Mouse (Mus musculus): ENCODE data around the gene Rdh7. TPM values are rescaled to one million over a fixed set of nuclear protein-coding genes. Genes with fewer than 3 reads are reported as not detected.

Gene Rdh7
- polyA plus RNA-seq, 1 experiment from 2014 or later = 0.40 TPM

DNA sequence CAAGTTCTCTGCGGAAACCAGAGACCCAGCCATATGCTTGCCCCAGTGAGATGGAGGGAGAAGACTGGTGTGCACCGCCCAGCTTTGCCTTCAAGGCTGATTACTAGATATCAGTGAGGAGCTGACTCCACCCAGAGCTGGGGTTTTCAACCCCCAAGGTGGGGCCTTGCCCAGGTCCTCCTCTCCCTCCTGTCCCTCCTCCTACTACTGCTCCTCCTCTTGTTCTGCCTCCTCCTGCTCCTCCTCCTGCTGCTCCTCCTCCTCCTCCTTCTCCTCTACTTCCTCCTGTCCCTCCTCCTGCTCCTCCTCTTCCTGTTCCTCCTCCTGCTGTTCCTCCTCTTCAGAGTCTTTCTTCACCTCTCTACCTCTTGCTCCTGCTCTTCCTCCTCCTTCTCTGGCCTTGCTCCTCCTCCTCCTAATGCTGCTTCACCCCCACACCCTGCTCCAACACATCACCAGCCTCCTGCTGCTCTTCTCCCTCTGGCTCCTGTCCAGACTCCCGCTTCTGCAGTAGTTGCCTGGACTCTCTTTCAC lies 9.4 kb downstream of the Rdh7 start:
- H3K4me1 ChIP-seq (ENCODE audit: control insufficient read depth, insufficient read depth, low read length) = 0 out of 2 replicates have a peak, but pooled peaks cover 6% of the 10 kb centered on the region
- 64% methylated on average over 3 of the region's 3 CpGs for WGBS
- H3K27ac ChIP-seq (ENCODE audit: low read length) = peak overlapping the region; percentile 80
- ATAC-seq (ENCODE audit: insufficient read depth, low FRiP score) = peak; percentile 73
- no peaks in the 10 kb centered on the region for H3K36me3 ChIP-seq (ENCODE audit: control insufficient read depth, insufficient read depth, low read length)
- peak overlapping the region; percentile 17; the same call in 1 of the 2 replicates for H3K4me2 ChIP-seq (ENCODE audit: low read depth, low read length)
- H3K9ac ChIP-seq (ENCODE audit: low read length) = peak overlapping the region; percentile 34; the same call in 1 of the 2 replicates
- H3K27me3 ChIP-seq (ENCODE audit: control insufficient read depth, insufficient read depth, low read length) = no peaks in the 10 kb centered on the region
- no peak overlapping the region for H3K4me3 ChIP-seq (replicated peaks; ENCODE audit: low read length)
- no peaks in the 10 kb centered on the region for H3K9me3 ChIP-seq (replicated peaks; ENCODE audit: control insufficient read depth, low read length)

DNA sequence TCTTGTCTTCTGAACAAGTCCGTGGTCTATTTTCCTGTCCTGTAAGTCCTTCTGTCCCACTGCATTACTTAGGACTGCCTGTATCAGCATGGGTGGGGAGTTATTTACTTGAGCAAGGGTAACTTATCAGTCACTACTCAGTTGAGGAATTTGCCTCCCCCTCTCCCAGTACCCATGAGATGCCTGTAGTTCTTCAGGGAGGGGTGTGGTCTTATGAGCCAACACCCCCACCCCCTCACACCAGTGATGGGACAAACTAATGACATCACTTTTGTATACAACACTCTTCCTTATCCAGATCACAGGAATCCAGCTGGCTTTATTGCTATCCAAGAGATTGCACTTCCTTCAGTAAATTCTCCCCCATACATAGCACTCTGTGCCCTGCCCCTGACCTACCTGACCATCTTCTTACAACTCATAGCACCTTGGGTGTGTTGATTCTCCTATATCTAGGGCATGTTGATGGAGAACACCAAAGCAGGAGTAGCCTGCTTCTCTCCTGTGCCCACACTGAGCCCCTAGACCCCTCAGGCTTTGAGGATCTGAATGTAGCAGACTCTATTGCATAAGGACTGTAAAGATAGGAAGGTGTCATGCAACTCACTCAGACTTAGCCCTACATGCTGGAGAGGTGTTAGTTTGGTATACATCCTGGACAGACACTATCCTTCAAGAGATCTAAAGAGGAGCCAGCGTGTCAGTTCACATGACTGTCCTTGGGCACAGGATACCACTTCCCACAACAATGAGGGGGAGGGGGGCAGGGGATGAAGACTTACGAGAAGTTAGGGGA lies 10.2 kb downstream of the Rdh7 start:
- WGBS = 57% methylated on average over 3 of the region's 3 CpGs
- no peaks in the 10 kb centered on the region for H3K36me3 ChIP-seq (ENCODE audit: control insufficient read depth, insufficient read depth, low read length)
- peak; percentile 82 for ATAC-seq (ENCODE audit: insufficient read depth, low FRiP score)
- no peak overlapping the region for H3K4me3 ChIP-seq (replicated peaks; ENCODE audit: low read length)
- 0 out of 2 replicates have a peak, but pooled peaks cover 6% of the 10 kb centered on the region for H3K4me1 ChIP-seq (ENCODE audit: control insufficient read depth, insufficient read depth, low read length)
- H3K9ac ChIP-seq (ENCODE audit: low read length) = no peak overlapping the region
- H3K27me3 ChIP-seq (ENCODE audit: control insufficient read depth, insufficient read depth, low read length) = no peaks in the 10 kb centered on the region
- H3K9me3 ChIP-seq (replicated peaks; ENCODE audit: control insufficient read depth, low read length) = no peaks in the 10 kb centered on the region
- H3K27ac ChIP-seq (ENCODE audit: low read length) = peak overlapping the region; percentile 80
- H3K4me2 ChIP-seq (ENCODE audit: low read depth, low read length) = peak overlapping the region; percentile 4; the same call in 1 of the 2 replicates

DNA sequence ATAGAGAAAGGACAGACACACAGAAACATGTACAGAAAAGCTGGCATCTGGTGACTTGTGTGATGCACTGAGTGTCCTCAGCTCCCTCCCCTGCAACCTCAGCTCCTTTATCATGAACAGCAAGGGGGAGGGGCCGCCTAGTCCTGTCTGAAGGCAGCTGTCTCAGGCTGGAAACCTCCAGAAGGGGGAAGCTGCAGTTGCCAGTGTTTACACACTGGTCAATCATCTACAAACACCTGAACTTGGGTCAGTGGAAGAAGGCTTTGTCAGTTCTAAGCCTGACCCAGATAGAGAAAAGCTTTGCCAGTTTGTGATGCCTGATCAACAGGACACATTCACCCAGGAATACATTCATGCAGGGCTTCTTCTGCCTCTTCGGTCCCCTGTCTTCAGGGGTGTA lies 10.9 kb downstream of the Rdh7 start:
- Histone ChIP-seq H3K4me1 (ENCODE audit: control insufficient read depth, insufficient read depth, low read length) (0 out of 2 replicates have a peak, but pooled peaks cover 6% of the 10 kb centered on the region), H3K4me3 (replicated peaks; ENCODE audit: low read length) (no peak overlapping the region), H3K27ac (ENCODE audit: low read length) (peak overlapping the region; percentile 80), H3K27me3 (ENCODE audit: control insufficient read depth, insufficient read depth, low read length) (no peaks in the 10 kb centered on the region), H3K4me2 (ENCODE audit: low read depth, low read length) (peak overlapping the region; percentile 4; the same call in 1 of the 2 replicates), H3K9me3 (replicated peaks; ENCODE audit: control insufficient read depth, low read length) (no peaks in the 10 kb centered on the region), H3K36me3 (ENCODE audit: control insufficient read depth, insufficient read depth, low read length) (no peaks in the 10 kb centered on the region), H3K9ac (ENCODE audit: low read length) (no peak overlapping the region)
- WGBS = 18% methylated on average over 2 of the region's 2 CpGs
- ATAC-seq (ENCODE audit: insufficient read depth, low FRiP score) = peak; percentile 89

DNA sequence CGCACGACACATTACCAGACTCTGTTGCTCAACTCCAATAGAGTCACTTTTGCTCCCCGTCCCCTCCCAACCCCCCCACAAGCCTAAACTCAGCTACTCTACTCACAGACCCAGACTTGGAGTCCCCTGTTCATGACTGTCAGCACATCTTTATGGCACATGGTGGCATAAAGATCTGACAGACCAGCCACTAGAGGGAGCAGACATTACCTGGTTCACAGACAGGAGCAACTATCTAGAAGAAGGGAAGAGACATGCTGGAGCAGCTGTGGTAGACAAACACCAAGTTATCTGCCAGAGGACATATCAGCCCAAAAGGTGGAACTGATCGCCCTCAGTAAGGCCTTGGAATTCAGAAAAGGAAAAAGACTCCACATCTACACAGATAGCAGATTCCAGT lies 16.1 kb downstream of the Rdh7 start:
- no peak overlapping the region for H3K4me3 ChIP-seq (replicated peaks; ENCODE audit: low read length)
- no peaks in the 10 kb centered on the region for H3K9me3 ChIP-seq (replicated peaks; ENCODE audit: control insufficient read depth, low read length)
- WGBS = 76% methylated on average over 4 of the region's 4 CpGs
- H3K4me1 ChIP-seq (ENCODE audit: control insufficient read depth, insufficient read depth, low read length) = no peaks in the 10 kb centered on the region
- no peak overlapping the region for H3K9ac ChIP-seq (ENCODE audit: low read length)
- H3K27me3 ChIP-seq (ENCODE audit: control insufficient read depth, insufficient read depth, low read length) = no peaks in the 10 kb centered on the region
- H3K4me2 ChIP-seq (ENCODE audit: low read depth, low read length) = no peak overlapping the region
- no peaks in the 10 kb centered on the region for H3K36me3 ChIP-seq (ENCODE audit: control insufficient read depth, insufficient read depth, low read length)
- H3K27ac ChIP-seq (ENCODE audit: low read length) = no peak overlapping the region
- ATAC-seq (ENCODE audit: insufficient read depth, low FRiP score) = no peak

DNA sequence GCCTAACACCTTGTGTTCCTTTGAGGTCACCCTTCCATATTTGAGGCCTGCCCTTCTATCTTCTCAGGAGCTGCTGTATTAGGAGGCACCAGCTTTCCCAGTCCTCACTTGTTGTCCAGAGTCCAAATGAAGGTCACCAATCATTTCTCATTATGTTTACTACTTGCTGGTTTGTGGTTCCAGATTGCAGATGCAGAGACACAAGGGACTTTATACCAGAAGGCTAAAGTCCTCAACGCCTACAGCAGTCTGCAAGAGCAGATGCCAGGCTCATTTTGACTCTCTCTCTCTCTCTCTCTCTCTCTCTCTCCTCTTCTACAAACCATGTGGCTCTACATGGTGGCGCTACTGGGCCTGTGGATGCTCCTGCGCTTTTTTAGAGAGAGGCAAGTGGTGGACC lies 22.4 kb downstream of the Rdh7 start, which contains the start of gene Rdh16f2:
Rdh16f2 (plus strand) TSS at position 243 of the 400 bp plus-strand sequence.
- no peak within 1 kb of the TSS for H3K27ac ChIP-seq (ENCODE audit: low read length)
- H3K9me3 ChIP-seq (replicated peaks; ENCODE audit: control insufficient read depth, low read length) = no peaks in the 10 kb centered on the region
- no peak for ATAC-seq (ENCODE audit: insufficient read depth, low FRiP score)
- H3K4me2 ChIP-seq (ENCODE audit: low read depth, low read length) = no peak within 1 kb of the TSS
- no peaks in the 10 kb centered on the region for H3K4me1 ChIP-seq (ENCODE audit: control insufficient read depth, insufficient read depth, low read length)
- H3K36me3 ChIP-seq (ENCODE audit: control insufficient read depth, insufficient read depth, low read length) = no peaks in the 10 kb centered on the region
- H3K27me3 ChIP-seq (ENCODE audit: control insufficient read depth, insufficient read depth, low read length) = no peaks in the 10 kb centered on the region
- no peak within 1 kb of the TSS for H3K9ac ChIP-seq (ENCODE audit: low read length)
- 83% methylated on average over 3 of the region's 3 CpGs for WGBS
- H3K4me3 ChIP-seq (replicated peaks; ENCODE audit: low read length) = no peak within 1 kb of the TSS

DNA sequence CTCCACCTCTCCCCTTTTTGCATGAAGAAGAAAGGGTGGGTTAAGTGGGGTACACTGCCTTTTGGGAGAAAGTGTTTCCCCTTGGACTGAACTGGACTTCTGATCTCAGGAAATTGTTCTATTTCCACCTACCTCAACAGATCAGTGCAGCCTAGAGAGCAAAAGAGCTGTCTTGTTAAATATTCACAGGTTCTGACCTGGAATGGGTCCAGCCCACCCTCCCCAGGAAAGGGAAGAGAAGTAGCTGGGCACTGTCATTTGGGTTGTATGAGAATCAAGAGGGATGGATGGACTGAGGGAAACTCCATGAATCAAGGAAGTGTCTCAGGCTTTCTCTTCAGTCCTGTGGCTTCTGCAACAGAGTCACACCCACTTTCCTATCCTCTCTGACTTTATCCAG lies 23.7 kb downstream of the Rdh7 start:
- ATAC-seq (ENCODE audit: insufficient read depth, low FRiP score) = no peak
- Histone ChIP-seq H3K36me3 (ENCODE audit: control insufficient read depth, insufficient read depth, low read length) (no peaks in the 10 kb centered on the region), H3K27ac (ENCODE audit: low read length) (no peak overlapping the region), H3K4me3 (replicated peaks; ENCODE audit: low read length) (no peak overlapping the region), H3K27me3 (ENCODE audit: control insufficient read depth, insufficient read depth, low read length) (no peaks in the 10 kb centered on the region), H3K4me2 (ENCODE audit: low read depth, low read length) (no peak overlapping the region), H3K9me3 (replicated peaks; ENCODE audit: control insufficient read depth, low read length) (no peaks in the 10 kb centered on the region), H3K4me1 (ENCODE audit: control insufficient read depth, insufficient read depth, low read length) (no peaks in the 10 kb centered on the region), H3K9ac (ENCODE audit: low read length) (no peak overlapping the region)

DNA sequence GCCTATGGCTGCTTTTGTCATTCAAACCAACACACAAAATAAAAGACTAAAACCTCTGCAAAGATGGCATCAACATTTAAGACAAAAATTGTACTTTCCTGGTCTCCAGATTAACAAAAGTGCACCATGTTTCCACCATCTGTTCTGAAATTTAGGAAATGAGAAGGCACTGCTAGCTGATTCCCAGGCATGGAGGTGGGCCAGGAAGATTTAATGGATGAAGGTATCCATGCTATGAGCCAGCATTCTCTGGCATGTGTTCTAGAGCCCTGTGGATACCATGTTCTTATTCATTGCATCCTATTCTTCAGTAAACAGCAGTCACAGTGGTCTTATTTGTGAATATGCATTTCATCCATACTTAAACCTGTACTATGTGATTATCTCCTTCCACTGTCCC lies 32.2 kb downstream of the Rdh7 start:
- no peak for ATAC-seq (ENCODE audit: insufficient read depth, low FRiP score)
- no peak overlapping the region for H3K4me2 ChIP-seq (ENCODE audit: low read depth, low read length)
- no peaks in the 10 kb centered on the region for H3K36me3 ChIP-seq (ENCODE audit: control insufficient read depth, insufficient read depth, low read length)
- H3K9ac ChIP-seq (ENCODE audit: low read length) = no peak overlapping the region
- 0 out of 2 replicates have a peak, but pooled peaks cover 3% of the 10 kb centered on the region for H3K9me3 ChIP-seq (replicated peaks; ENCODE audit: control insufficient read depth, low read length)
- no peaks in the 10 kb centered on the region for H3K4me1 ChIP-seq (ENCODE audit: control insufficient read depth, insufficient read depth, low read length)
- H3K4me3 ChIP-seq (replicated peaks; ENCODE audit: low read length) = no peak overlapping the region
- H3K27ac ChIP-seq (ENCODE audit: low read length) = no peak overlapping the region
- H3K27me3 ChIP-seq (ENCODE audit: control insufficient read depth, insufficient read depth, low read length) = no peaks in the 10 kb centered on the region

DNA sequence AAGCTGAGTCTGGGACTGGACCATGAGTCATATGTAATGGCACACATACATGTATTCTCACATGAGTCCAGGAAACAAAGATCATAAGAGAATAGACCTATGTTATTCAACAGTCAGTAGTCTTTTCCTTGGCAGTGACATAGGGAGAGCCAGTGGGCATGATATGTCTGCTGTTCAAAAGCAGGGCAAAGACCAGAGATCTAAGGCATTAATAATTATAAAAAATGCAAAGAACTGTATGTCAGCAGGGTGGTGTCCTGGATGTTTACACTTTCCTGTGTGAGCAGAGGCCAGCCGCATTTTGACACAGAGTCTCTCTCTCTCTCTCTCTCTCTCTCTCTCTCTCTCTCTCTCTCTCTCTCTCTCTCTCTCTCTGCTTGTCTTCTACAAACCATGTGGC lies 39.0 kb downstream of the Rdh7 start, which contains the start of gene Rdh19:
Rdh19 (plus strand) TSS at position 301 of the 400 bp plus-strand sequence.
- Histone ChIP-seq H3K9me3 (replicated peaks; ENCODE audit: control insufficient read depth, low read length) (no peaks in the 10 kb centered on the region), H3K27me3 (ENCODE audit: control insufficient read depth, insufficient read depth, low read length) (no peaks in the 10 kb centered on the region), H3K4me2 (ENCODE audit: low read depth, low read length) (no peak within 1 kb of the TSS), H3K4me1 (ENCODE audit: control insufficient read depth, insufficient read depth, low read length) (no peaks in the 10 kb centered on the region), H3K27ac (ENCODE audit: low read length) (no peak within 1 kb of the TSS), H3K36me3 (ENCODE audit: control insufficient read depth, insufficient read depth, low read length) (no peaks in the 10 kb centered on the region), H3K4me3 (replicated peaks; ENCODE audit: low read length) (no peak within 1 kb of the TSS), H3K9ac (ENCODE audit: low read length) (no peak within 1 kb of the TSS)
- ATAC-seq (ENCODE audit: insufficient read depth, low FRiP score) = no peak
- WGBS = 30% methylated on average over 1 of the region's 1 CpGs

DNA sequence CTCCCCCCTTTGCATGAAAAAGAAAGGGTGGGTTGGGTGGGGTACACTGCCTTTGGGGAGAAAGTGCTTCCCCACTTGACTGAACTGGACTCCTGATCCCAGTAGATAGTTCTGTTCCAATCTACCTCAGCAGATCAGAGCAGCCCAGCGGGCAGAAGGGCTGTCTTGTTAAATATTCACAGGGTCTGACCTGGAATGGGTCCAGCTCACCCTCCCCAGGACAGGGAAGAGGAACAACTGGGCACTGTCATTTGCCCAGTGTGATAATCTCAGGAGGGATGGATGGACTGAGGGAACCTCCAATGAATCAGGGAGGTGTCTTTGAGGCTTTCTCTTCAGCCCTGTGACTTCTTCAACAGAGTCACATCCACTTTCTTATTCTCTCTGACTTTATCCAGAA lies 40.5 kb downstream of the Rdh7 start:
- 80% methylated on average over 1 of the region's 1 CpGs for WGBS
- Histone ChIP-seq H3K27me3 (ENCODE audit: control insufficient read depth, insufficient read depth, low read length) (no peaks in the 10 kb centered on the region), H3K4me2 (ENCODE audit: low read depth, low read length) (no peak overlapping the region), H3K36me3 (ENCODE audit: control insufficient read depth, insufficient read depth, low read length) (no peaks in the 10 kb centered on the region), H3K9ac (ENCODE audit: low read length) (no peak overlapping the region), H3K4me1 (ENCODE audit: control insufficient read depth, insufficient read depth, low read length) (no peaks in the 10 kb centered on the region), H3K9me3 (replicated peaks; ENCODE audit: control insufficient read depth, low read length) (no peaks in the 10 kb centered on the region), H3K4me3 (replicated peaks; ENCODE audit: low read length) (no peak overlapping the region), H3K27ac (ENCODE audit: low read length) (no peak overlapping the region)
- no peak for ATAC-seq (ENCODE audit: insufficient read depth, low FRiP score)
